Mouse (Mus musculus) stomach, embryonic 15.5 days (tissue): Measurements from ENCODE around the gene Hoxc8. TPM values are rescaled to one million over a fixed set of nuclear protein-coding genes. Genes with fewer than 3 reads are reported as not detected.

ENCODE experiments used
- microRNA counts: library from miRNA; unstranded; fragments of <30 nt; microRNA quantifications from one replicate; lab custom pipeline; 2016
- microRNA-seq: library from miRNA; unstranded; fragments of <30 nt; microRNA quantifications from one replicate; pipeline ENCODE4, GENCODE M21; 2016
- polyA plus RNA-seq: library from polyadenylated mRNA; unstranded; fragments of >200 nt; fragmentation: Nextera tagmentation; extraction: Ambion mirVana; gene quantifications from 2 replicates; pipeline ENCODE4 v1.2.1, GENCODE M21; 2015

Gene Hoxc8
- polyA plus RNA-seq, 1 experiment from 2014 or later: 1.9 TPM

MicroRNA genes within 50 kb of the gene (microRNA counts, 519-probe panel; counts per million panel counts)
- microRNA mmu-miR-615-3p (lab: Ali Mortazavi, UCI) (not detected), microRNA mmu-miR-615-5p (lab: Ali Mortazavi, UCI) (not detected)

Small RNAs within 50 kb of the gene (microRNA-seq; reads per million reads assigned to microRNA genes)
- gene Mir196a-2 (24.9 reads per million, percentile 35 among the genes with 10 or more reads in this experiment), gene Mir615 (707 reads per million, percentile 71 among the genes with 10 or more reads in this experiment)

Other genes with a start within 250 kb of the Hoxc8 start
- not detected in 2 replicates for gene Hoxc13, start 69.5 kb upstream of the Hoxc8 start, polyA plus RNA-seq
- not detected in 2 replicates for gene Hoxc12, start 53.9 kb upstream of the Hoxc8 start, polyA plus RNA-seq
- gene Hoxc11, start 36.2 kb upstream of the Hoxc8 start, polyA plus RNA-seq: 0.14 TPM in 1 of 2 replicates, not detected in the other
- gene Hoxc10, start 23.8 kb upstream of the Hoxc8 start, polyA plus RNA-seq: 0.10 and 0.31 TPM in 2 replicates
- 13.6 and 16.2 TPM in 2 replicates for gene Hoxc5, start 23.2 kb upstream of the Hoxc8 start, polyA plus RNA-seq
- gene Hoxc9, start 14.2 kb upstream of the Hoxc8 start, polyA plus RNA-seq: 0.06 TPM in 1 of 2 replicates, not detected in the other
- gene Hoxc6, start 7.7 kb downstream of the Hoxc8 start, polyA plus RNA-seq: 2.6 and 4.7 TPM in 2 replicates
- 16.2 and 17.3 TPM in 2 replicates for gene Hoxc4, start 28.3 kb downstream of the Hoxc8 start, polyA plus RNA-seq
- gene Smug1, start 176.5 kb downstream of the Hoxc8 start, polyA plus RNA-seq: 18.3 and 21.6 TPM in 2 replicates
- 91.8 and 97.2 TPM in 2 replicates for gene Cbx5, start 249.2 kb downstream of the Hoxc8 start, polyA plus RNA-seq
- 664 and 681 TPM in 2 replicates for gene Hnrnpa1, start 249.8 kb downstream of the Hoxc8 start, polyA plus RNA-seq